Mouse (Mus musculus): ENCODE results near the gene Pmfbp1.

DNA sequence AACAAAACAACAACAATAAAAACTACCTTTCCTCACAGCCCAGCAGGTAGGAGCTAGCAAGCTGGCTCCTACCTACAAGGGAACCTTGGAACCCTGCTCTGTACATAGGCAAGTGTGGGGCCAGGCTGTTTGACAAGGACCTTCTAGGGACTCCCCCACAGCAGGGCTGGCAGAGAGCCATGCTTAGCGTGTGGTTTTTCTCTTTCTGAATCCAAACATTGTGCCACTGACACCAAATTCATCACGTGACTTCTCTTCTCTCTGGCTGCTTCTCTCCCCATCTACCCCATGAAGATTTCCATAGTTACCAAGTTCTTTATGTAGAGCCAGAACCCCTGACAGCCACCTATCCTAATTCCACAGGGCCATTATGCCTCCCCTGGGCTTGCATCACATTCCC, 30.8 kb upstream of the Pmfbp1 start:
- TF ChIP-seq CTCF (IDR thresholded peaks at IDR 0.05; ENCODE audit: extremely low read depth, insufficient read depth, insufficient read length, insufficient replicate concordance) = no peak
- TF ChIP-seq POLR2A (IDR thresholded peaks at IDR 0.05; ENCODE audit: low read depth, low read length) = no peak
